Comparison of ENCODE assay signal across 19 mouse cellular contexts in genomic region chr5:66355147-66355546, GRCm38 (mm10).
"Had no signal": no experiment of that assay in that cellular context is flagged by ENCODE, and none has a peak within 500 bp of the region (broad histone marks: within the 10 kb centered on the region; RNA-seq: fewer than 3 reads in every experiment).

No protein-coding gene starts in this region.

- DNase-seq: cerebellum, adult 9-10 months; cerebellum, adult 9-11 months; cerebellum, postnatal 10 days; cerebellum, postnatal 14 days; cerebellum, postnatal 25 days; cerebellum, postnatal 36 days; embryo, embryonic 11 days; forebrain, postnatal 0 days; gastrocnemius, adult 2 months; gastrocnemius, postnatal 10 days; gastrocnemius, postnatal 14 days; gastrocnemius, postnatal 25 days; gastrocnemius, postnatal 36 days; heart, adult 18-20 months; heart, adult 2 months had no signal

- ATAC-seq: forebrain, embryonic 13.5 days; forebrain, embryonic 14.5 days; forebrain, embryonic 15.5 days; forebrain, embryonic 16.5 days; forebrain, postnatal 0 days had no signal
